Mouse (Mus musculus): ENCODE results near the gene Edar.

The Edar gene

DNA sequence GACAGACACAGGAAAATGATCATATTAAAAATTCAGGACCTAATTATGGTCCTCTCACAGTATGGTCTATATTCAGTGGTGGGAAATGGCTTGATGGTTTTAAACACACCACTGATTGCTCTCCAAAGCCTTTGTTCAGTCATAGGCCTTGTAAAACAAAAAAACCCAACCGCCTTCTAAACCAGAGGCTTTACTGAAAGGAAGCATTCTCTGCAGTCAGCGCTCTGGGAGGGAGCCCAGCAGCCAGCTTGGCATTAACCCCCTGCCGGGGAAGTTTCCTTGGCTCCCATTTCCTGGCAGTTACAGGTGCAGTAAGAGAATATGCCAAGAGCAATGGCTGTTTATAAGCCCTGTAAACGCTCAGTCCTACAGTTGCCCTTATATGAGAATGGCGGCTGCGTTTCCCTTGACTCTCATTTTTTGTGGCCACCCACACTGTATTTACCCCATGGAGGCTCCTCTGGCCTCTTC, 74.0 kb downstream of the Edar start:
- 36% methylated on average over 6 of the region's 6 CpGs for WGBS

DNA sequence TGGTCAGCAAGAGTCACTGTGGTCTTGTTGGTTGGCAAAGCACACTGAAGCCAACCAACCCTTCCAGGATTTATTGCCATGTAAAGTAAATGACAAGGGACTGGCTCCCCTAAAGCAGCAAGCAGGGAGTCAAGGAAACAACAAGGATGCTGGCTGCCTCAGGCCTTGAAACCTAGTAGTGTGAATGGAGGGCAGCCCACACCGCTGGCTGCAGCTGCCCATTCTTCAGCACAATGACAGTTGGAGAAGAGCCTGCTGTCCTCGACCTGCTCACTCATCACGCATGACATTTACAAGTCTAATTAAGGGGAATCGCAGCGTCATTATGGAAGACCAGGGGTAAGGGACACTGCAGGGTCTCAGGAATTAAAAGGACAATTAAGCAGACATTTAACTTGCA, 74.5 kb downstream of the Edar start:
- 42% methylated on average over 5 of the region's 5 CpGs for WGBS

DNA sequence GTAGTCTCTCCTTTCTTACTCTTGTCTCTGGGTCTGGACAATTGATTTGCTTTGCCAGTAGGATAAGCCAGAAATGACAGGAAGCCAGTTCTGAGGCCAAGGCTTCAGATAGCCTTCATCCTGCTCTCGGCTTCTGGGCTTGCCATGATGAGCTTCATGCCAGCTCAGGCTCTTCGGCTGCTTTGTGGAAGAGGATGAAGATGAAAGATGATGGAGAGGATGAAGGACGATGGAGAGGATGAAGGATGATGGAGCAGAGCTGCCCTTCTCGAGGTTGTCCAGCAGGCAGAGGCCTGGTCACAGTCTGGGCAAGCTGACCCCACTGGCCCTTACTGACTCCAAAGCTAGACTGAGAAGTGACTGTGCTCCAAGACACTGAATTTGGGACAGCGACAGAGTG, 75.3 kb downstream of the Edar start:
- 93% methylated on average over 5 of the region's 5 CpGs for WGBS

DNA sequence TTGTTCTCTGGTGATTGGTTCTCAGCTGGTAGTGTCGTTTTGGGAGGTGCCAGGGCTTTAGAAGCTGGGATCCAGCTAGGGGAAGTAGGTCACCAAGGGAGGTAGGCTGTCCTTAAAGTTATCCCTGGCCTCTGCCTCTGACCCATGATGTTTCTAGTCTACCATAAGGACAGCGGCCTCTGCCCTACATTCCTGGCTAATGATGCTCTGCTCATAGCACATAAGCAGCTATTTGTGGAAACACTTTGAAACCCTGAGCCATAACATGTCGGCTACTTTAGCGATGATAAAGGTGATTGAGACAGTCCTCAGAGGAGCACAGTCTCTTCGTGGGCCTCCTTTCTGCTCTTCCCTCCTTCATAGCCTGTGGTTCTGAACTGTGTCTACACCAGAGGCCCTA, 79.6 kb downstream of the Edar start:
- WGBS = 80% methylated on average over 5 of the region's 5 CpGs

DNA sequence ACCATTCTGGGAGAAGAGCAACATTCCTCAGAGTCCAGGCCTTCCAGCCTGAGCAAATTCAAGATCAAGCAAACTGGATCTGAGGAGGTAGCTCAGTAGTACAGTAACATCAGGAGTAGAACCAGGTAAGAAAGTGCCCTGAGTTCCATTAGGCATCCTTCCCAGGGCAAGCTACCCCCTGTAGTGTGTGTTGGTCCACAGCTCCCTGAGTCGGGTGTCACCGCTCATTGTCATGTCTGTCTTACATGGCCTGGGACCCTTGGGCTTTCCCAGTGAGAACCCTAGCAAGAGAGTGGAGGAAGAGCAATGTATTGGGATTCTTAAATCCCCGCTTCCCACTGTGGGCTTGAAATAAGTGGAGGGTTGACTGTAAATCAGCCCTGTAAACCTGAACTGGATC, 80.3 kb downstream of the Edar start:
- WGBS = 96% methylated on average over 3 of the region's 3 CpGs

DNA sequence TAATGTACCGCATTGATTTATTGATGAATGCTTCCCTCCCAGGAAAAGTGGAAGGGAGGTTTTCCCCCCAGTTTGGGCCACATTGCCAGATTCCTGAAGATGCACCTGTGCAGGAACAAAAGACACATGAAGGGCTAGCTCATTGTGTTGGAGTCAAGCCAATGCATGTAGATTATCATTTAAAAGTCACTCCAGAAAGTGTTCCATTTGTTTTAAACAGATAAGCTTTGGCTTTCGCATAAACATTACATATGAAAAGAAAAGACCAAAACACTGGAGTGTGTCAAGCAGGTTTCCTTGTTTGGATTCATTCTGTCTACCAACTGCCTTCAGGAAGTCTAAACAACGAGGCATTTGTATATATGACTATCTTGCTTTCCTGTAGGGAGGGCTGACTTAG, 81.0 kb downstream of the Edar start:
- 84% methylated on average over 3 of the region's 3 CpGs for WGBS

DNA sequence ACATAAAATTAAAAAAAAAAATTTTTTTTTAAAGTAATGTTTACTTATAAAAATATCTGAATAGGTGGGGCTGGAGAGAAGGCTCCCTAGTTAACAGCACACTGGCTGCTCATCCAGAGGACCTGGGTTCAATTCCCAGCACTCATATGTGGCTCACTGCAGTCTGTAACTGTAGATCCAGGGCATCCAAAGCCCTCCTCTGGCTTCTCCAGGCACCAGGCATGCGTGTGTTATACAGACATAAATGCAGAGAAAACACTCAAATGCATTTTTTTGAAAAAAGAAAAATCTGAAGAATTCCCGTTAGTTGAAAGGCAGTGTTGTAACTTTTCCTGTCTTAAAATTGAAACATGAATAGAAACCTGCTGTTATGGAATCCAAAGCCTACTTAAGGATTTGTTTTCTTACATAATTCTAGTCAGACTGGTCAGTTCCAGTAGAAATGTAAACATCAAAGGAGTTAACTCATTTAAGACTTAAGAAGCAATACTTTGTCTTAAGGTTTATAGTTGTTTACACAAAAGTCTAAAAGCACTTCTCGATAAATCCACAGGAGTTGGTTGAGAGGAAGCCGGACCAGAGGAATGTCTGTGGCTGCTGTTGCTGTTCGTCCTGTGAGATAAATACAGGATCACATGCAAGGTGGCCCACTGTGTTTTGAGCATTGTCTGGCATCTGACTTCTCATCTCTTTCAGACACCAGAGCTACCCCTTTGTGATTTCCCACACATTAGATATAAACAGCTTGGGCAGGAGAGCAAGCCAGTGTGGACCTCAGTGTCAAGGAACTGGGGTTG, 89.8 kb downstream of the Edar start:
- 67% methylated on average over 5 of the region's 5 CpGs for WGBS

DNA sequence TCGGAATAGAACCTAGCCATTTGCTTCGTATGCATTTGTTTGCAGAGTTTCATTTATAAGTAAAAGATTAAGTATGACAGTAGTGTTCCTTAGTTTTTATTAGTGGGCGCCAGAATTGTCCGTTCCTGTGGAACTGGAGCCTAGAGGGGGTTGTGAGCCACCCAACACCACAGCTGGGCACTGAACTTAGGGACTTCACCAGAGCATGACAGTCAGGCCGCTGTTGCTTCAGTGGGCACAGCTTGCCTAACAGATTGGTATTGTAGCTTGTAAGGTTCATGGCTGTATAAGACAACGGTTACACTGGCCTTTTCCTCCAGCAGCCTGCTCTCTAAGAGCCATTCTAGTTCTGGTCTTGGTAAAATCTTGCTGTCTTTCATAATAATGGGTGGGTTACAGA, 114.9 kb downstream of the Edar start:
- 87% methylated on average over 6 of the region's 6 CpGs for WGBS

DNA sequence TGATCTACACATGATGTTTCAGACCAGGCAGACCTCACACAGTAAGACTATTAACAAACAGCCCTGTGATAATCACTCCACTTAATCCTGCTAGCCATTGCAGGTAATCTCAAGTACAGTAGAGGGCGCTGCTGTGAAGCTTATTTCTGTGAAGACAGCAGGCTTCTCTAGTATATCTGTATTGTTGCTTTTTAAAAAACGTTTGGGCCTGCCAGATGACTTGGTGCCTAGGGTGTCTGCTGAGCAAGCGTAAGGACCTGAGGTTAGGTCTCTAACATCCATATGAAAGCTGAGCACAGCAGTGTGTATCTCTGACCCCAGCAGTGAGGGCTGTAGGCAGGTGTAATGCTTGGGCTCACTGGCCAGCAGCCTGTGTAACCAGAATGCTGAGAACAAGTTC, 115.6 kb downstream of the Edar start:
- 9% methylated on average over 3 of the region's 3 CpGs for WGBS

DNA sequence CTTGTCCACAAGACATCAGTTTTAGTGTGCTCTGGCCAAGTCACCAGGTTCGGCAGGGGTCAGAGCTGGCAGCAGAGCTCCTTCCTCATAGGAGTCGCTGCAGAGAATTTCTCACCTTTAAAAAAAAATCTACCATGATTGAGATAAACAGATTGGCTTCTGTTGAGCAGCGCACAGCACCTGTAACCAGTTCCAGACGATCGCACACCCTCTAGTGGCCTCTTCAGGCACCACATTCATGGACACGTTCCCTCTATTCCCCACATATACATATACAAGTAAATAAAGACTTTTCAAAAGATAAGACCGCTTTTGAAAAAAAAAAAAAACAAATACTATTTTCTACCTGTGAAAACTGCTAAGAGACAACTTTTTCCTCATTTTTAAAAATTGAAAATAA, 116.4 kb downstream of the Edar start:
- 21% methylated on average over 7 of the region's 7 CpGs for WGBS

DNA sequence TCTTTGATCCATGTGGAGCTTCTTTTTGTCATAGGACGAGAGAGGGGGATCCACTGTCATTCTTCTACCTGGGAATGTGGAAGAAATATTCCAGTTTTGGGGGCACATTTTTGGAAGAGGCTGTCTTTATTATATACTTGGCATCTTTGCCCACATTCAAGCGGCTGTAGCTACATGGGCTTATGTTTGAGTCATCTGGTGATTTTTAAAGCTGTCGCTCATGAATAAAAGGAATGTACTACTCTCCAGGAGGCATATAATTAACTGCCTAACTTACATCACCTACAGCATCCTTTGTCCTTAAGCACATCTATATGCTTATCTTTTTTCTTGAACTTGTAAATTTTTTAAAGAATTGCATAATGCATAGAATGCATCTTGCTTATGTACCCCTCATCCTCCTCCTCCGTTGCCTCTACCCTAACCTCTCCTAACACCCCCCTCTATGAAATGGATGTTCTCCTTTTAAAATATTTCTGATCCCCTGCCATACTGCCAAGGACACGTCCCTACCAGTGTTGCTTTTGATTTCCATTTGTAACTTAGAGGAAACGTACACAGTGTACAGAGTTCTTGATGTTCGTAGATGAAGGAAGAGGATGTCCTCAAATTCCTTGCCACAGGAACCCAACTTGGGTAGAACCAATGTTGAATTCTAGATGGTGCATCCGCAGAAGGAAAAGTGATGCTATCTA, 120.6 kb downstream of the Edar start:
- WGBS = 62% methylated on average over 8 of the region's 8 CpGs

All from cerebral cortex, adult 2 months (tissue).